Mouse (Mus musculus): ENCODE results near the gene Dbndd2.

GRCm38 (mm10) chr2:164520782-164521181 lies 34.9 kb downstream of the Dbndd2 start:
- TF ChIP-seq POLR2A (IDR thresholded peaks at IDR 0.05; ENCODE audit: control insufficient read depth, extremely low read depth, insufficient read depth, low read length, poor library complexity) = no peak
- TF ChIP-seq CTCF (IDR thresholded peaks at IDR 0.05; ENCODE audit: borderline replicate concordance, control insufficient read depth, extremely low read depth, insufficient read depth, low read length, poor library complexity) = peak; percentile 61; the same call in 1 of the 2 replicates

Data from thymus, adult 2 months (tissue).